Comparison of ENCODE assay signal across 2 mouse cellular contexts in the genomic region with DNA sequence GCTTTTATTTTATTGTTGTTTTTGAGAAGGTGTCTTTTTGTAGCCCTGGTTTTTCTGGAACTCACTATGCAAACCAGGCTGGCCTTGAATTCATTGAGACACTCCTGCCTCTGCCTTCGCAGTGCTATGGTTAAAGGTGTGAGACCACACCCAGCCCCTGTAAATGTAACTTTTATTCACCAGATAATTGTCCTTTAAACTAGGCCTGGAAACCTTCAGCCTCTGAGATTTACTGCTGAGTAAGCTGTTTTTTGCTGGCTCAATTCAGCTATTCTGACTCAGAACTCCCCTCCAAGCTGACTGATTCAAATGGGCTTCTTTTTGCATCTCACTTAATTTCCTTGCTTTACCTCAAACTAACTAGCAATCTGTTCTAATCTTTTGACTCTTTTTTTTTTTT.
TF ChIP-seq lines count a peak whose summit lies in the region.

No protein-coding gene starts in this region.

TF ChIP-seq in CH12.LX, 34 proteins besides CTCF, POLR2A, EP300 and RAD21:
- TF ChIP-seq MAFK (IDR thresholded peaks at IDR 0.05; ENCODE audit: insufficient replicate concordance, low read length) (peak; percentile 97), JUN (IDR thresholded peaks at IDR 0.05; ENCODE audit: insufficient read depth, low read depth, low read length) (no peak)

TF ChIP-seq in MEL, 35 proteins besides CTCF, POLR2A, EP300 and RAD21:
- TF ChIP-seq MAFK (IDR thresholded peaks at IDR 0.05; ENCODE audit: borderline replicate concordance, low read depth, low read length) (peak; percentile 95), NELFE (IDR thresholded peaks at IDR 0.05; ENCODE audit: low read depth, low read length) (no peak)
